31 mouse cellular contexts compared by ENCODE assay signal in genomic region chr10:119550630-119551029, GRCm38 (mm10).
"Had no signal": no experiment of that assay in that cellular context is flagged by ENCODE, and none has a peak within 500 bp of the region (broad histone marks: within the 10 kb centered on the region; RNA-seq: fewer than 3 reads in every experiment).

No protein-coding gene starts in this region.

- ATAC-seq: hindbrain, embryonic 16.5 days; hindbrain, postnatal 0 days; inflammation-experienced regulatory T-cells, adult 6 months had no signal

- H3K4me1 ChIP-seq: hindbrain, embryonic 12.5 days; hindbrain, embryonic 13.5 days; hindbrain, embryonic 15.5 days; kidney, embryonic 15.5 days had no signal

- H3K4me3 ChIP-seq: heart, embryonic 10.5 days; heart, embryonic 12.5 days; heart, embryonic 13.5 days; heart, embryonic 15.5 days; hindbrain, embryonic 10.5 days; hindbrain, embryonic 12.5 days; hindbrain, embryonic 13.5 days; hindbrain, embryonic 15.5 days; kidney, embryonic 15.5 days; layer of hippocampus, adult 2 months; left cerebral cortex, adult 2 months had no signal

- H3K27me3 ChIP-seq: heart, embryonic 12.5 days; heart, embryonic 13.5 days; heart, embryonic 15.5 days; hindbrain, embryonic 12.5 days; hindbrain, embryonic 13.5 days; hindbrain, embryonic 15.5 days; kidney, embryonic 15.5 days had no signal

- DNase-seq: heart, postnatal 10 days; heart, postnatal 14 days; heart, postnatal 36 days; heart, postnatal 4 days; kidney, adult 18-20 months; kidney, adult 2 months; kidney, adult 8-10 months; kidney, adult 9 months; kidney, postnatal 14 days; kidney, postnatal 25 days; kidney, postnatal 36 days; kidney, postnatal 4 days; layer of hippocampus, adult 9-11 months; layer of hippocampus, postnatal 36 days had no signal

- H3K36me3 ChIP-seq: heart, embryonic 10.5 days; heart, embryonic 12.5 days; heart, embryonic 13.5 days; heart, embryonic 15.5 days; hindbrain, embryonic 10.5 days; hindbrain, embryonic 12.5 days; hindbrain, embryonic 13.5 days; hindbrain, embryonic 15.5 days; kidney, embryonic 15.5 days had no signal

- H3K9me3 ChIP-seq: heart, embryonic 10.5 days; heart, embryonic 12.5 days; heart, embryonic 13.5 days; heart, embryonic 15.5 days; hindbrain, embryonic 10.5 days; hindbrain, embryonic 12.5 days; hindbrain, embryonic 13.5 days; hindbrain, embryonic 15.5 days; kidney, embryonic 15.5 days had no signal

- H3K27ac ChIP-seq: heart, embryonic 10.5 days; heart, embryonic 13.5 days; heart, embryonic 15.5 days; hindbrain, embryonic 10.5 days; hindbrain, embryonic 12.5 days; hindbrain, embryonic 13.5 days; hindbrain, embryonic 14.5 days; hindbrain, embryonic 15.5 days; hindbrain, postnatal 0 days; kidney, embryonic 15.5 days; kidney, postnatal 0 days; layer of hippocampus, adult 2 months; left cerebral cortex, adult 2 months had no signal

- H3K9ac ChIP-seq: heart, embryonic 12.5 days; heart, embryonic 13.5 days; heart, embryonic 15.5 days; hindbrain, embryonic 12.5 days; hindbrain, embryonic 13.5 days; hindbrain, embryonic 14.5 days; hindbrain, embryonic 15.5 days; kidney, embryonic 15.5 days had no signal

- H3K4me2 ChIP-seq: heart, embryonic 11.5 days; heart, embryonic 12.5 days; heart, embryonic 13.5 days; heart, embryonic 15.5 days; hindbrain, embryonic 12.5 days; hindbrain, embryonic 13.5 days; hindbrain, embryonic 14.5 days; hindbrain, embryonic 15.5 days; kidney, embryonic 15.5 days had no signal
